Mouse (Mus musculus) liver, adult 2 months (tissue): ENCODE measurements around the gene Adcy6.

Experiments used
- CTCF ChIP-seq: fragments of 200-500 bp; IDR thresholded peaks from 2 replicates; pipeline ENCODE4 v1.5.1; 2011; ENCODE audit warnings: low read depth, low read length, control low read depth
- POLR2A ChIP-seq: fragments of 200-500 bp; IDR thresholded peaks from 2 replicates; pipeline ENCODE4 v1.6.1; 2011; ENCODE audit warnings: low read length, control low read depth; ENCODE audit not compliant: insufficient read depth; ENCODE audit errors: extremely low read depth

- TF ChIP-seq POLR2A (no peak), CTCF (no peak)
These were observed 30.3 kb upstream of the Adcy6 start for GRCm38 (mm10) chr15:98640157-98640556.
